Mouse (Mus musculus) heart, postnatal 0 days (tissue): ENCODE measurements around the gene Prkacb. TPM values are rescaled to one million over a fixed set of nuclear protein-coding genes. Genes with fewer than 3 reads are reported as not detected.

Experiments used
- ATAC-seq: fragments of 200-750 bp; cut with Nextera tagmentation; 2 replicates; pipeline ENCODE4 v1.8.0; 2017; ENCODE audit warnings: low read depth, moderate number of reproducible peaks, moderate library complexity; ENCODE audit not compliant: insufficient read depth
- DNase-seq: peaks from one replicate; pipeline ENCODE4 v3.0.0-alpha.2; 2016; ENCODE audit warnings: low spot score
- H3K27ac ChIP-seq: fragments of 300-500 bp; sonication (generic); 2 replicates; pipeline ENCODE4 v1.5.1; 2014; ENCODE audit warnings: low read depth, mild to moderate bottlenecking
- H3K27me3 ChIP-seq: fragments of 300-500 bp; sonication (generic); 2 replicates; pipeline ENCODE4 v1.6.1; 2014; ENCODE audit warnings: low read length, mixed read lengths; ENCODE audit not compliant: control insufficient read depth, insufficient read depth
- H3K36me3 ChIP-seq: fragments of 300-500 bp; sonication (generic); replicated peaks from 2 replicates; pipeline ENCODE4 v1.6.1; 2014; ENCODE audit warnings: low read length, mixed read lengths; ENCODE audit not compliant: control insufficient read depth, insufficient read depth
- H3K4me1 ChIP-seq: fragments of 300-500 bp; sonication (generic); 2 replicates; pipeline ENCODE4 v1.6.1; 2014; ENCODE audit warnings: antibody characterized with exemption; ENCODE audit not compliant: control insufficient read depth, insufficient read depth
- H3K4me2 ChIP-seq: fragments of 300-500 bp; sonication (generic); 2 replicates; pipeline ENCODE4 v1.6.1; 2014; ENCODE audit warnings: low read depth, mild to moderate bottlenecking, low read length, moderate library complexity
- H3K4me3 ChIP-seq: fragments of 300-500 bp; sonication (generic); 2 replicates; pipeline ENCODE4 v1.5.1; 2014; ENCODE audit warnings: low read depth, low read length
- H3K9ac ChIP-seq: fragments of 300-500 bp; sonication (generic); replicated peaks from 2 replicates; pipeline ENCODE4 v1.6.1; 2014; ENCODE audit warnings: low read depth, low read length, mixed read lengths
- H3K9me3 ChIP-seq: fragments of 300-500 bp; sonication (generic); replicated peaks from 2 replicates; pipeline ENCODE4 v1.6.1; 2016; ENCODE audit warnings: low read length; ENCODE audit not compliant: control insufficient read depth
- CTCF ChIP-seq: IDR thresholded peaks from 2 replicates; pipeline ENCODE4 v1.5.1; 2016; ENCODE audit warnings: antibody characterized with exemption, control low read depth, low read depth
- EP300 ChIP-seq: IDR thresholded peaks from 2 replicates; pipeline ENCODE4 v1.6.1; 2016; ENCODE audit warnings: antibody characterized with exemption, low read depth
- WGBS: fragments of 180-500 bp; shearing (Covaris S2); extraction: QIAGEN DNeasy Blood & Tissue Kit; methylation state at CpG from one replicate; pipeline ENCODE4 v1.1.7; 2014; 5-methylcytosine and 5-hydroxymethylcytosine counted together
- polyA plus RNA-seq: library from polyadenylated mRNA; unstranded; fragments of >200 nt; fragmentation: Nextera tagmentation; extraction: Ambion mirVana; gene quantifications from 2 replicates; pipeline ENCODE4 v1.2.1, GENCODE M21; 2015
- total RNA-seq: library from RNA; depleted of rRNA; stranded (reverse); fragments of >200 nt; gene quantifications from 2 replicates; pipeline ENCODE4 v1.2.3, GENCODE M21; 2014; ENCODE audit warnings: low replicate concordance

Gene Prkacb
- total and polyA plus RNA-seq, 2 experiments from 2014 or later = 41.7 to 58.6 TPM

GRCm38 (mm10) chr3:146813624-146814023 is 834 bp upstream of the Prkacb start:
- TF ChIP-seq CTCF = no peak
- TF ChIP-seq EP300 = no peak
- Histone ChIP-seq H3K9ac (peak overlapping the region; percentile 92), H3K9me3 (no peaks in the 10 kb centered on the region), H3K36me3 (no peaks in the 10 kb centered on the region), H3K27me3 (no peaks in the 10 kb centered on the region), H3K4me3 (peak overlapping the region; percentile 92), H3K4me2 (peak overlapping the region; percentile 92), H3K27ac (peak overlapping the region; percentile 93), H3K4me1 (peaks cover 6% of the 10 kb centered on the region; the same call in 1 of the 2 replicates)
- DNase-seq = no peak
- 47% methylated on average over 7 of the region's 7 CpGs for WGBS
- no peak for ATAC-seq

- no peak for TF ChIP-seq EP300
- no peak for TF ChIP-seq CTCF
- H3K27ac ChIP-seq = peak overlapping the region; percentile 93
- peak overlapping the region; percentile 92 for H3K4me2 ChIP-seq
- no peaks in the 10 kb centered on the region for H3K27me3 ChIP-seq
- no peaks in the 10 kb centered on the region for H3K36me3 ChIP-seq
- peak overlapping the region; percentile 92 for H3K4me3 ChIP-seq
- H3K4me1 ChIP-seq = peaks cover 6% of the 10 kb centered on the region; the same call in 1 of the 2 replicates
- H3K9ac ChIP-seq = peak overlapping the region; percentile 92
- H3K9me3 ChIP-seq = no peaks in the 10 kb centered on the region
- ATAC-seq (peak; percentile 70), DNase-seq (peak; percentile 12)
- under 1% methylated on average over 49 of the region's 60 CpGs for WGBS
These were observed 530 bp downstream of the Prkacb start for GRCm38 (mm10) chr3:146812041-146812878.

- 58% methylated on average over 12 of the region's 12 CpGs for WGBS
- no peaks in the 10 kb centered on the region for H3K4me1 ChIP-seq
- no peak for DNase-seq
These were observed 19.1 kb downstream of the Prkacb start for GRCm38 (mm10) chr3:146793554-146794257.

GRCm38 (mm10) chr3:146792144-146792748 is 20.5 kb downstream of the Prkacb start:
- ATAC-seq = no peak
- peaks cover 13% of the 10 kb centered on the region; the same call in 1 of the 2 replicates for H3K36me3 ChIP-seq
- H3K27ac ChIP-seq = no peak overlapping the region
- H3K4me3 ChIP-seq = no peak overlapping the region
- no peaks in the 10 kb centered on the region for H3K9me3 ChIP-seq
- no peak for TF ChIP-seq EP300
- TF ChIP-seq CTCF = peak; percentile 52
- H3K27me3 ChIP-seq = no peaks in the 10 kb centered on the region
- WGBS = 79% methylated on average over 3 of the region's 3 CpGs
- DNase-seq = no peak
- no peaks in the 10 kb centered on the region for H3K4me1 ChIP-seq
- no peak overlapping the region for H3K9ac ChIP-seq
- H3K4me2 ChIP-seq = no peak overlapping the region

More at GRCm38 (mm10) chr3:146793554-146794257, 19.1 kb downstream of the Prkacb start:
- H3K4me3 ChIP-seq = no peak overlapping the region
- peaks cover 14% of the 10 kb centered on the region; the same call in 1 of the 2 replicates for H3K36me3 ChIP-seq
- H3K9me3 ChIP-seq = no peaks in the 10 kb centered on the region
- H3K9ac ChIP-seq = no peak overlapping the region
- H3K27ac ChIP-seq = no peak overlapping the region
- H3K4me2 ChIP-seq = no peak overlapping the region
- no peak for ATAC-seq
- TF ChIP-seq CTCF (no peak), EP300 (no peak)
- H3K27me3 ChIP-seq = no peaks in the 10 kb centered on the region

DNA sequence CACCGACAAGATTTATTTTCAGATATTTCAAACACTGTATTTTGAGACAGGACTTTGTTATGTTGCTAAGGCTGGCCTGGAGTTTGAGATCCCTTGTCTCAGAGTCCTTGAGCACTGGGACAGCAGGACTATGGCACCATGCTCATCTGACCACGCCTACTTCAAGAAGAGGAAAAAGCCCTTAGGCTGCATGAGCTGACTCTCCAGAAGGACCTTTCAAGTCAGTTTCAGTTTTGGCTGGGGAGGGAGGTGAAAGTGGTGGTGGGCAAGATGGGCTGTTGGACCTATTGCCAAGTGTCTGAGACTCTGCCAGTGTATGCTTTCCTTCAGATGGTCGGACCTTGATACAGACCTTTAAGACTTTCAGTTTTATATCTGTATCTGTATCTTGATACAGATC is 28.6 kb downstream of the Prkacb start:
- Histone ChIP-seq H3K9me3 (no peaks in the 10 kb centered on the region), H3K4me2 (no peak overlapping the region), H3K36me3 (no peaks in the 10 kb centered on the region), H3K27ac (no peak overlapping the region), H3K4me1 (peaks cover 10% of the 10 kb centered on the region), H3K9ac (no peak overlapping the region), H3K4me3 (no peak overlapping the region), H3K27me3 (no peaks in the 10 kb centered on the region)
- 75% methylated on average over 3 of the region's 3 CpGs for WGBS
- ATAC-seq = no peak
- no peak for TF ChIP-seq CTCF
- no peak for TF ChIP-seq EP300
- DNase-seq = no peak
